Mouse (Mus musculus): Measurements from ENCODE around the gene Acsl1. TPM values are rescaled to one million over a fixed set of nuclear protein-coding genes. Genes with fewer than 3 reads are reported as not detected.

Acsl1 gene
- polyA plus RNA-seq, 1 experiment from 2014 or later: 13.1 TPM

DNA sequence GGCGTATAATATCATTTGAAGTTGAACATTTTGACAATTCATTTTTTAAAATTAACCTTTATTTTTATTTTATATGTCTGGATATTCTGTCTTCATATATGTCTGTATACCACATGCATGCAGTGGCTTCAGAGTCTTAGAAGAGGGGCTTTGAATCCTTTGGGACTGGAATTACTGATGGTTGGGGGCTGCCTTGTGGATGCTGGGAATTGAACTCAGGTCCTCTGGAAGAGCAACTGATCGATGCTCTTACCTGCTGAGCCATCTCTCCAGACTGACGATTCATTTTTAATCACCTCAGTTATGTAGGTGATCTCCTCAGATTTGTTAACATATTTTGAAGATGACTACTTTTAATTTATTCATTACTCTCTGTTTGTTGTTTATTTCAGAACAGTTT, 3.3 kb downstream of the Acsl1 start:
- Histone ChIP-seq H3K9ac (replicated peaks; ENCODE audit: low read depth, low read length) (no peak overlapping the region), H3K27ac (ENCODE audit: low read length) (no peak overlapping the region), H3K27me3 (replicated peaks; ENCODE audit: control insufficient read depth, insufficient read depth, low read length) (no peaks in the 10 kb centered on the region), H3K4me2 (ENCODE audit: low read length) (no peak overlapping the region), H3K9me3 (ENCODE audit: control insufficient read depth, low read length) (no peaks in the 10 kb centered on the region), H3K4me1 (replicated peaks; ENCODE audit: control insufficient read depth, insufficient read depth, low read length) (peaks cover 5% of the 10 kb centered on the region; the same call in 1 of the 2 replicates), H3K4me3 (replicated peaks; ENCODE audit: low read length) (no peak overlapping the region), H3K36me3 (ENCODE audit: control insufficient read depth, insufficient read depth) (no peaks in the 10 kb centered on the region)
- 93% methylated on average over 3 of the region's 3 CpGs for WGBS
- ATAC-seq: no peak

DNA sequence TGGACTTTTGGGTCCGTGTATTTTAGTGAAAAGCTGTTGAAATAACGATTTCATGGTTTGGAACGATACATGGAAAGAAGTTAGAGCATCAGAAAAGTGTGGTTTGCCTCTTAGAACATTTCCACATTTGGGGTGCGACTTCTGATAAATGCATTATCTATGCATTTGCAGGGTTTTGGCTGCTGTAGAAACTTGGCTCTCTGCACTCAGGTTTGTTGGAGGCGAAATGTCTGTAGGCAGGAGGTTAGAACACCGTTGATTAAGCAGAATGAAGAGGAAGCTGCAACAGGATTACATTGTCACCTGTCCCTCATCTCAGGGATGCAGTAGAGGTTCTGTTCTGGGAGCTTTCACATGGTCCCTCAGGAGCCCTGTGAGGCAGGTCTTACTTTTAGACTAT, 3.8 kb downstream of the Acsl1 start:
- Histone ChIP-seq H3K9me3 (ENCODE audit: control insufficient read depth, low read length) (no peaks in the 10 kb centered on the region), H3K27me3 (replicated peaks; ENCODE audit: control insufficient read depth, insufficient read depth, low read length) (no peaks in the 10 kb centered on the region), H3K4me3 (replicated peaks; ENCODE audit: low read length) (no peak overlapping the region), H3K4me2 (ENCODE audit: low read length) (no peak overlapping the region), H3K27ac (ENCODE audit: low read length) (no peak overlapping the region), H3K9ac (replicated peaks; ENCODE audit: low read depth, low read length) (no peak overlapping the region), H3K4me1 (replicated peaks; ENCODE audit: control insufficient read depth, insufficient read depth, low read length) (peaks cover 5% of the 10 kb centered on the region; the same call in 1 of the 2 replicates), H3K36me3 (ENCODE audit: control insufficient read depth, insufficient read depth) (no peaks in the 10 kb centered on the region)
- ATAC-seq: no peak
- 90% methylated on average over 6 of the region's 6 CpGs for WGBS

DNA sequence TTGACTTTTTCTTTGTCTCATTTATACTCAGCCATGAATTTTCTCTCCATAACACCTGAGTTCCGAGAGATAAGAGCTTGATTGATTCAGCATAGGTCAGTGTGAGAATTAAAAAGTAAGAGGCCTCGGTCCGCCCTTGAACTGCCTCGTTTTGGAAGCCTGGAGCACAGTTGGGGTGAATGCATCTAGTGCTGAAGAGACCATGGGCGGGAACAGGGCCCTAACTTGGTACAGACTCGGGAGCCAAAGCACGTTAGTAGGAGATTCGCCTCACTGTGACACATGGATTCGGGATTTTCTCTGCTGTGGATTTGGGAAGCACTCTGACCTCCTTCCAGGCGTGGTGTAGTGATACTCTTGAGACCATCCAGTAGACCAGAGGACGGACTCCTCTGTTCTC, 4.6 kb downstream of the Acsl1 start:
- H3K27ac ChIP-seq (ENCODE audit: low read length): no peak overlapping the region
- H3K4me2 ChIP-seq (ENCODE audit: low read length): no peak overlapping the region
- H3K36me3 ChIP-seq (ENCODE audit: control insufficient read depth, insufficient read depth): no peaks in the 10 kb centered on the region
- H3K4me1 ChIP-seq (replicated peaks; ENCODE audit: control insufficient read depth, insufficient read depth, low read length): peaks cover 9% of the 10 kb centered on the region; the same call in 1 of the 2 replicates
- no peak overlapping the region for H3K9ac ChIP-seq (replicated peaks; ENCODE audit: low read depth, low read length)
- no peaks in the 10 kb centered on the region for H3K27me3 ChIP-seq (replicated peaks; ENCODE audit: control insufficient read depth, insufficient read depth, low read length)
- no peak overlapping the region for H3K4me3 ChIP-seq (replicated peaks; ENCODE audit: low read length)
- no peaks in the 10 kb centered on the region for H3K9me3 ChIP-seq (ENCODE audit: control insufficient read depth, low read length)
- ATAC-seq: no peak
- 90% methylated on average over 11 of the region's 11 CpGs for WGBS

DNA sequence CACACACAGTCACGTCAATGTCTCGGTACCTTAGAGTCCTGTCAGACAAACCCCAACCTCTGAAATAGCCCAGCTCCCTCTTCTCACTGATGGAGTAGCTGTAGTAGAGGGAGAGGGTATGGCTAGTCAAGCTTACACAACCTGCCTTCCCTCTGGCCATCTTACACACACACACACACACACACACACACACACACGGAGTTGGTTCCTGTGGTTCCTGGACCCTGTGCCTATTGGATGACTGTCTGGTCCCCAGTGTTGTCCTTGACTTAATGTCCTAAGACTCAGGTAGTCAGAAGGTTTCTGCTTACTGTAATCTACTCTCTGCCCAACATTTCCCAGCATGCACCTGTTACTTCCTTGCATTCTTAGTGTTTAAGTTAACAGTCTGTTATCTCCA, 5.1 kb downstream of the Acsl1 start:
- WGBS: 94% methylated on average over 3 of the region's 3 CpGs
- Histone ChIP-seq H3K27me3 (replicated peaks; ENCODE audit: control insufficient read depth, insufficient read depth, low read length) (no peaks in the 10 kb centered on the region), H3K9ac (replicated peaks; ENCODE audit: low read depth, low read length) (no peak overlapping the region), H3K4me3 (replicated peaks; ENCODE audit: low read length) (no peak overlapping the region), H3K4me1 (replicated peaks; ENCODE audit: control insufficient read depth, insufficient read depth, low read length) (peaks cover 9% of the 10 kb centered on the region; the same call in 1 of the 2 replicates), H3K9me3 (ENCODE audit: control insufficient read depth, low read length) (no peaks in the 10 kb centered on the region), H3K36me3 (ENCODE audit: control insufficient read depth, insufficient read depth) (no peaks in the 10 kb centered on the region), H3K4me2 (ENCODE audit: low read length) (no peak overlapping the region), H3K27ac (ENCODE audit: low read length) (no peak overlapping the region)
- no peak for ATAC-seq

DNA sequence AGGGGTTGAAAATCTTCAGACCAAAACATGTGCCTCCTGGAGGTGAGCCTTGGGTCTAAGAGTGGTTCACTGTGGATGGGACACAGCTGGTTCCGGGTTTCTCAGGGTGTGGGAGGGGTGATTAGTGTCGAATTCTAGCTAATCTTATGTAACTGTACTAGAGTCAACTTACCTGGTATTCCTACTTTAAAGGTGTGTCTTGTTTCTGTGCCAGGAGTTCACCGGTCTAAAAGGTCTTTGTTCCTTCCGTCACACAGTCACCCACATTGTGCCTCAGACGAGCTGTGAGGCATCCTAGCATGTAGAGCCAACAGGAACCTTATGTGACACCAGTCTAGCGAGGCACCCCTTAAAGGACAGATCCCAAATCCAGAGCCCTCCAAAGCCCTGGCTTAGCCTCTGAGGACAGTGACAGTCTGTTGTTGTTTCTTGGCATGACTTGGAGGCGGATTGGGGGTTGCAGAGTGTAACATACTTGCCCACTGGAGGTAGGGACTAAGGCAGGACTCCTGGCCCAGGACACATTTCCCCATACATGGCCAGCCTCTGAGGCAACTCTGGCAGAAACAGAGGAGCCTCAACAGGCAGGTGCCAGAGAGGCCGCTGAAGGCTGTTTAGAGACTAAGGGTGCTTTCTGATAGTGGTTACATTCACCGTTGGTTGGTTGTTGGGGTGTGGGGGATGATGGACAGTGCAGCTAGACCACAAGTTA, 7.1 kb downstream of the Acsl1 start:
- Histone ChIP-seq H3K4me1 (replicated peaks; ENCODE audit: control insufficient read depth, insufficient read depth, low read length) (0 out of 2 replicates have a peak, but pooled peaks cover 4% of the 10 kb centered on the region), H3K36me3 (ENCODE audit: control insufficient read depth, insufficient read depth) (no peaks in the 10 kb centered on the region), H3K9ac (replicated peaks; ENCODE audit: low read depth, low read length) (no peak overlapping the region), H3K27me3 (replicated peaks; ENCODE audit: control insufficient read depth, insufficient read depth, low read length) (no peaks in the 10 kb centered on the region), H3K4me3 (replicated peaks; ENCODE audit: low read length) (no peak overlapping the region), H3K9me3 (ENCODE audit: control insufficient read depth, low read length) (no peaks in the 10 kb centered on the region), H3K4me2 (ENCODE audit: low read length) (no peak overlapping the region), H3K27ac (ENCODE audit: low read length) (no peak overlapping the region)
- WGBS: 88% methylated on average over 9 of the region's 9 CpGs
- no peak for ATAC-seq

DNA sequence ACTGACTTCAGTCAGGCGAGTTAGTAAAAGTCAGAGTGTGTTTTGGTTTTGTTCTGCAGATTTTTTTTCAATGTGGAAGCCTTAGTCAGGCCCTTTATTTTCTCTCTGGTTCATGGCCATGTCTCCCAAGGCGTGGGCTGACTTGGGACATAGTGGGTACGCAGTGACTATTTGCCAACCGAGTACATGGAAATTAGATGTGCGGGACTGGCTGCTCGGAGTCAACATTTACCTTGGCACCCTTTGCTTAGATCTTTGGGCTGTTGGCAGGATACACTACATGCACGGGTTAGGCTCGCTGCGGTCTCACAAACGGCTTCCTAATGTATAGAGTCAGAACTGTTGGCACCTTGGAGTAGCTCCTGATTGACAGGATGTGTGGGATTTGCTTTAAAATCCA, 7.9 kb downstream of the Acsl1 start:
- Histone ChIP-seq H3K4me3 (replicated peaks; ENCODE audit: low read length) (no peak overlapping the region), H3K4me1 (replicated peaks; ENCODE audit: control insufficient read depth, insufficient read depth, low read length) (0 out of 2 replicates have a peak, but pooled peaks cover 4% of the 10 kb centered on the region), H3K4me2 (ENCODE audit: low read length) (no peak overlapping the region), H3K27me3 (replicated peaks; ENCODE audit: control insufficient read depth, insufficient read depth, low read length) (no peaks in the 10 kb centered on the region), H3K36me3 (ENCODE audit: control insufficient read depth, insufficient read depth) (no peaks in the 10 kb centered on the region), H3K9me3 (ENCODE audit: control insufficient read depth, low read length) (no peaks in the 10 kb centered on the region), H3K27ac (ENCODE audit: low read length) (no peak overlapping the region), H3K9ac (replicated peaks; ENCODE audit: low read depth, low read length) (no peak overlapping the region)
- no peak for ATAC-seq
- WGBS: 91% methylated on average over 10 of the region's 10 CpGs

DNA sequence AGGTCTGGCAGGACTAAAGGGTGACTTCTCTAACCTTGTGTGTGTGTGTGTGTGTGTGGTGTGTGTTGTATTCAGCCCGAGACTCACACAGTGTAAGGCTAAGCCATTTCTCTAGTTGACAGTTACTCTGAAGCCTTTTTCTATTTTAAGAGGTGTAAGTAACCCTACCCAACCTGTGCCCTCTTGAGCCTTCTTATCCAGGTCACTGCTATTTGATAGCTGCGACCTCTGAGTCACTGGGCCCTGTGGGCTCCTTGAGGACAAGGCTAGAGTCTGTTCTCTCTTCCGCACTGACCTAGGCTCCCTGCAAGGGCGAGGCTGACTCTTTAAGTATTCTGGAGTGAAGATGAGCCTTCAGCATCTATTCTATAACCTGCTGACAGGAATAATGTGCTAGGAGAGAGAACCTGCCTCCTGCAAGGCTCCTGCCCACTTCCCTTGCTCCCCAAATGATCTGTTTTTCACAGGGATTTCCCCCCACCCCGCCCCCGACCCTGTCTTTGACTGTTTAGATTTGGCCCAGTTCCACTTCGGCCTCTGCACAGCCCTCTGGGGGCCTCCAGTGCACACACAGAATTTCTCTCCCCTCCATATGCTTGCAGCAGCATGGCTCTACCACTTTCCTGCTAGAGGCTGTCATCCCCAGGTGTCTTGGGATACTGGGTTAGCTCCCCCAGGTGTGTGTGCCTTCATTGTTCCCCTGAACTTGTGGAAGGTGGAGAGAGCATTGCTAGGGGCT, 9.1 kb downstream of the Acsl1 start:
- Histone ChIP-seq H3K4me3 (replicated peaks; ENCODE audit: low read length) (no peak overlapping the region), H3K27ac (ENCODE audit: low read length) (no peak overlapping the region), H3K9ac (replicated peaks; ENCODE audit: low read depth, low read length) (no peak overlapping the region), H3K4me2 (ENCODE audit: low read length) (no peak overlapping the region), H3K36me3 (ENCODE audit: control insufficient read depth, insufficient read depth) (no peaks in the 10 kb centered on the region), H3K9me3 (ENCODE audit: control insufficient read depth, low read length) (no peaks in the 10 kb centered on the region), H3K27me3 (replicated peaks; ENCODE audit: control insufficient read depth, insufficient read depth, low read length) (no peaks in the 10 kb centered on the region), H3K4me1 (replicated peaks; ENCODE audit: control insufficient read depth, insufficient read depth, low read length) (0 out of 2 replicates have a peak, but pooled peaks cover 4% of the 10 kb centered on the region)
- 61% methylated on average over 7 of the region's 7 CpGs for WGBS
- no peak for ATAC-seq

DNA sequence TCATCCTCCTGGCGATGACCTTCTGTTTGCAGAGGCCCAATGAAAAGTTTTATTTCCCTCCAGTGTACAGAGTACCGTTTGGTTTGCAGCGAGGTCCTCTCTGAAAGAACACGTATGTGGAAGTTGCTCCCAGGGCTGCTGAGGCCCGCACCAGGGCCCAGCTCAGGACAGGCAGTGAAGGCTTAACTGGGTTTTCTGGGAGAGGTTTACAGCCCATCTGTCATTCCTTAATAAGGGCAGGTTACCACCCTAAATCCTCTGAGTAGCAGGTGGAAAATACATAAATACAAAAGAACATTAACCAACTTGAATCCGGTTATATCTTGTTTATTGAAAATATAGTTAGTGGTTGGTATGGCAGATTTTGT, 9.7 kb downstream of the Acsl1 start:
- H3K27me3 ChIP-seq (replicated peaks; ENCODE audit: control insufficient read depth, insufficient read depth, low read length): no peaks in the 10 kb centered on the region
- no peaks in the 10 kb centered on the region for H3K36me3 ChIP-seq (ENCODE audit: control insufficient read depth, insufficient read depth)
- H3K9ac ChIP-seq (replicated peaks; ENCODE audit: low read depth, low read length): no peak overlapping the region
- 0 out of 2 replicates have a peak, but pooled peaks cover 4% of the 10 kb centered on the region for H3K4me1 ChIP-seq (replicated peaks; ENCODE audit: control insufficient read depth, insufficient read depth, low read length)
- H3K4me3 ChIP-seq (replicated peaks; ENCODE audit: low read length): no peak overlapping the region
- no peak for ATAC-seq
- WGBS: 69% methylated on average over 6 of the region's 6 CpGs
- no peak overlapping the region for H3K27ac ChIP-seq (ENCODE audit: low read length)
- no peaks in the 10 kb centered on the region for H3K9me3 ChIP-seq (ENCODE audit: control insufficient read depth, low read length)
- H3K4me2 ChIP-seq (ENCODE audit: low read length): no peak overlapping the region

DNA sequence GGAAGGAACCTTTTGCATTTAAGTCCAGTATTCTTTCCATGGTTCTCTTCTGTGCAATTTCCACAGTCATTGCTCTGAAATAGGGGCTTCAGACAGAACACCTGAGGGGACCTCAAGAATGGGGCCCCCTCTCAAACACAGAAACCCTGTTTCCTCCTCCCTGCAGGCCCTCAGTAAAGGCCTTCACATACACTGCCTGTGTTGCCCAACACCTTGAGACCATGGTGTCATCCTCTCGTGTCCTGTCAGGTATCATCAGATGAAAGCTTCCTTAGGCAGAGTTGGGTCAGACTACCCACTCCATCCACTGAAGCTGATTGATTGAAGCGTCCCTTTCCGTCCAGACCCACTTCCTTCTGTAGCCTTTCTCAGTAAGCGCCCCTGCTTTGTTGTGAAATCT, 11.9 kb downstream of the Acsl1 start:
- Histone ChIP-seq H3K4me3 (replicated peaks; ENCODE audit: low read length) (no peak overlapping the region), H3K9me3 (ENCODE audit: control insufficient read depth, low read length) (no peaks in the 10 kb centered on the region), H3K36me3 (ENCODE audit: control insufficient read depth, insufficient read depth) (no peaks in the 10 kb centered on the region), H3K4me2 (ENCODE audit: low read length) (no peak overlapping the region), H3K27me3 (replicated peaks; ENCODE audit: control insufficient read depth, insufficient read depth, low read length) (no peaks in the 10 kb centered on the region), H3K9ac (replicated peaks; ENCODE audit: low read depth, low read length) (no peak overlapping the region), H3K27ac (ENCODE audit: low read length) (no peak overlapping the region), H3K4me1 (replicated peaks; ENCODE audit: control insufficient read depth, insufficient read depth, low read length) (0 out of 2 replicates have a peak, but pooled peaks cover 4% of the 10 kb centered on the region)
- WGBS: 89% methylated on average over 4 of the region's 4 CpGs
- no peak for ATAC-seq

Measured in forebrain, embryonic 16.5 days (tissue).